Mouse (Mus musculus) adrenal gland, postnatal 4 days (tissue): Measurements from ENCODE around the gene Creg1. TPM values are rescaled to one million over a fixed set of nuclear protein-coding genes. Genes with fewer than 3 reads are reported as not detected.
"Not testable (repeated sequence)": the region's sequence is repeated elsewhere in the genome, so short reads cannot be mapped to it uniquely, and the experiment has no call there.

ENCODE experiments used
- DNase-seq, 2 experiments: peaks; one replicate each; pipeline ENCODE4 v3.0.0; 2021 to 2022; ENCODE audit warnings: low spot score in 2 of 2, mixed read lengths in 2 of 2
- total RNA-seq, 2 experiments: library from RNA; stranded (reverse); gene quantifications; 2 replicates each; pipeline ENCODE4 v1.2.3; 2021

Creg1 gene
- total RNA-seq, 2 experiments from 2014 or later: 43.2 to 44.4 TPM

DNA sequence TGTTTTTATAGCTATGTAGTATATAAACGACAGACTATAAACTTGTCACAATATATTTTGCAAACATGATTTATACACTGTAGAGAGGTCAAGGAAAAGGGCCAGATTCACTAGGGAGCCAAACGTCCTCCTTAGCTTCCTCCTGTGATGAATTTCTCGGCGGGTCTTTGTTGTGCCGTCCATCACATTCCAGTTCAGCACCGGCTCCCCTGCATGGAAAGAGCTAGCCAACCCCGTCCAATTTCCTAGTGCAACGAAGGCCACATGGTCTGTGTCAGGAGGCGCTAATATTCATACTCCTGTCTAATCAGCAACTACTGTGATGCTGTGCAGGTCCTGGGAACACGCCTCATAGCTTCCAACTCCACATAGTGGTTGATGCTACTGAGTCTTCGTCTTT is 15.5 kb upstream of the Creg1 start:
- DNase-seq: no peak

- DNase-seq: no peak
Measured at GRCm38 (mm10) chr1:165751142-165751541, 12.4 kb upstream of the Creg1 start.

DNA sequence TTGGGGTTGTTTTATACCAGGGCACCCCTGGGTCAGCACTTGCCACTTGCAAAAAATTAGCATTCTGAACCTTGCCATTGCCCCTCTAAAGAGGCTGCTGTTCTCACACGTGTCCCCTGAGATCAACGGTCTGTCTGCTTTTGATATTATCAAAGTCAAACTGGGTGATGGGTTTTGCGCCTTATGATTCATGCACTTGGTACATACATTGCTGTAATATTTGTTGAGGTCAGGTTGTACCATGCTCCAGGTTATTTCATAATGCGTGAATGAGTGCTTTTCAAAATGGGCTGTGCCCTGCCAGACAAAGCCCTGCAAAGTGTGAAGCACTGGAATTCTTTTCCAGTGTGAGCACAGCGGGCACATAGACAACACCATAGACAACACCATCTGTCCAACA is 11.7 kb upstream of the Creg1 start:
- DNase-seq: no peak

DNA sequence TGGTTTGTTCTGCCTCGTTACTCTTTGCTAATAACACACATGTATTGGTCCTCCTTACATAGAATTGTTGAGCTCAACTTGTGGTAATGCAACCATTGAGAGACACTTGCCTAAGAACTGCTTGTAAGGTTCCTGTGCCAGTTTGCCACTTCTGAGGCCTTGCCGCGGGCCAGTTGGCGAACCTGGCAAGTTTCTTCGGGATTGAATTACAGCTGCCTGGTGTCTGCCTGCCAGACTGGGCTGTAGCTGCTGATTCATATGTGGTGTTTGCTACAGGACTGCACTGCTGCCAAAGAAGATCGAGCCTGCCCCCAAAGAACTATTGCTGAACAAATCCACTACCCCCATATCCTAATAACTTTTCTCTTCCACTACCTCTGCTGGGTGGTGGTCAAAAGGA is 9.3 kb upstream of the Creg1 start:
- no peak for DNase-seq

DNA sequence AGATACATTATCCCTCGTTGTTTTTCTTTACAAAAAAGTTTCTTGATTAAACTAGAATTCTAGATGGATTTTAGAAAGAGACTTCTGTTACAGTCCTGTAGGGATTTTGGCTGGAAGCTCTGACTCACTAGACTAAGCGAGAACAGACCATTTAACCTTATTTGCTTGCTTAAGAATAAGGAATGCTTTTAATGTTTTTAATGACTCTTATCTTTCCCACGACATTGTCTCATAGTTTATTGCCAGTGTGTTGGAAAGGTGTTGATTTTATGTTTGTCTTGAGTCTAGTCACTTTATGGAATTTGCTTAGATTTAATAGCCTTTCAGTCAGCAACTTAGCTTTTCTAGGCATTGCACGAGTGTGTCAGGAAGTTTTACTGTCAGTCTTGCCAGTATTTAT is 8.4 kb upstream of the Creg1 start:
- no peak for DNase-seq

DNA sequence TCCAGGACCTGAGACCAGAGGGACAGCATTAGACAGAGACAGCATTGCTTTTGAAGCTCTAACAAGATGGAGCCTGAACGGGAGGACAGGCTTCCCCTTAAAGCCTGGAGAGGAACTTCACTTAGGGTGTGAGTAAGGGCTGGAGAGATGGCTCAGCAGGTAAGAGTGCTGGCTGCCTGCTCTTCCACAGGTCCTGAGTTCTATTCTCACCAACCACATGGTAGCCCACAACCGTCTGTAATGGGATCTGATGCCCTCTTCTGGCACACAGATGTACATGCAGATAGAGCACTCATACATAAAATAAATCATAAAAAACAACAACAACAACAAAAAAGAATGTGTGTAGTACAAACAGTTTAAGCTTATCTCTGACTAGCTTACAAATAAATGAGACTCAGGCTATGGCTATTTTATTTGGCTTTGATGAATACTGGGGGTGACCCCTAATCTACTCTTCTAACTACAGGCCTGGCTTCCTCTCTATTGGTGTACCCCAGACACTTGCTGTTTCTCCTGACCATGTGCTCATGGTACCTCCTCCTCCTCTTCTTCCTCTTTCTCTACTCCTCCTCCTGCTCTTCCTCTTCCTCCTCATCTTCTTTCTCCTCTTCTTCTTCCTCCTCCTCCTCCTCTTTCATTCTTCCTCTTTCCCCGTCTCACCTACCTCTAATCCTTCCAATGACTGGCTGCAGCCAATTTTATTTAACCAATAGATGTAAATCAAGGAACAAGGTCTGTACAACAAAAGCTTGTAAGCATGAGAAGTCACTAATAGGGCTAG is 1.8 kb upstream of the Creg1 start:
- no peak for DNase-seq

GRCm38 (mm10) chr1:165762498-165762897 is 1.0 kb upstream of the Creg1 start:
- not testable (repeated sequence) for DNase-seq

DNA sequence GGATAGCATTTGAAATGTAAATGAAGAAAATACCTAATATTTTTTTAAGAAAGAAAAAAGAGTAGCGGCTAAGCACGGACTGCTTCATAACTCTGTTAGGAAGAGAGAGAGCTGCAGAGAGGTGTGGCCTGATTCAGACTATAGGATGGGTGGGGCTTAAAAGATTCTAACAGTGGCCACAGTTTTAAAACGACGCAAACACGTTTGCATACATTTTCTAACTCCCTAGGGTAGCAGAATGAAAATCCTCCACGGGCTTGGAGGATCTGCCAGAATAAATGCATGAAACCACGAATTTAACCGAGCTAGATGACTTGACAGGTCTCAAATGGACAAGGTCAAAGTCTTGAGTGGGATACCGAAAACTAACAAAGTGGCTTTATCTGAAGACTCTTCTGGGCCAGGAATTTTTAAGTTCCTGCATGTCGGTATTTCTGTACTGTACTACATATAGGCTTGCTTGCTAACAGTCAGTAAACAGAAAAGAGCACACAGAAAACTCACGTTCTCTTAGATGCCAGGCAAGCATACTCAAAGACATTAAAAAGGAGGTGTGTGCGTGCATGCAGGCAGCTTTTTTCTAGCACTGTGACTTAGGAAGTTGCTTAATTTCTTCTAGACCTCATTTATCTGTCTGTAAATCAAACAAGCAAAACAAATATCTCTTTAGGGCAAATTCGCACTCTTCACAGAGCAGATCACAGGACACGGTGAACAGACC is 472 bp upstream of the Creg1 start:
- no peak for DNase-seq

- DNase-seq: no peak
Measured at GRCm38 (mm10) chr1:165764571-165764970, 1.0 kb downstream of the Creg1 start.

DNA sequence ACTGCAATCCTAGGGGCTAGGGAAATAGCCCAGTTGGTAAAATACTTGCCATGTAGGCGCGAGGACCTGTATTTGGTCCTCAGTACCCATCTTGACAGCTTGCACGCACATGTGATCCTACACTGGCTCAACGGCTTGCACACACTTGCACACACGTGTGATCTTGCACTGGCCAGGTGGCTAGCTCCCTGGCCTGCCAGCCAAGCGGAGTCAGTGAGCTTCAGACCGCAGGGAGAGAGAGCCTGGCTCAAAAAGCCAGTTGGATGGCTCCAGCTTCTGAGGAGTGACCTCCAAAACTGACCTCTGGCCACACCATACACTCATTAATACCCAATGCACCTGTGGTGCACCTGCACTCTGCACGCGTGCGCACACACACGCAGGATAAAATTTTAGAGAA is 1.5 kb downstream of the Creg1 start:
- no peak for DNase-seq

- no peak for DNase-seq
Measured at GRCm38 (mm10) chr1:165765651-165766294, 2.2 kb downstream of the Creg1 start.

DNA sequence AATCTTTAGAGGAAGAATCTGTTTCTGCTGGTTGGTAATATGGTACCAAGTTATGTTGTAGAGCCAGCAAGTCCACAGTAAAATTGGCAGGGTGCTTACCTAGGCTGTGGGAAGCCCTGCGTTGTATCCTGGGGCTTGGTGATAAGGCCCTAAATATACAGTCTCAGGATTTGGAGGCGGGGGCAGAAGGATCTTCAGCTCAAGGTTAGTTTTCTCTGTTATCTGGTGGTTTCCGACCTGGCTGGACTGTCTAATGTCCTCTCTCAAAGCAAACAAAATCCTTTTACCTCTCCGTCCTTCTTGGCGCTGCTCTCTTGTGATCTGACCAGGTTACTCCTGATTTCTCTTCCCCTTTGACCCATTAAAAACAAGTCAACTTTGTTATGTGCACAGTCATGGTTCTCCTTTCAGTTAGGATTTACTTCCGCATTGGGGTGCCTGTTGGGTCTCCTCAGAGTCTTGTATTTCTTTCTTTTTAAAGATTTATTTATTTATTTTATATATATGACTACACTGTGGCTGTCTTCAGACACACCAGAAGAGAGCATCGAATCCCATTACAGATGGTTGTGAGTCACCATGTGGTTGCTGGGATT is 2.8 kb downstream of the Creg1 start:
- DNase-seq: no peak

DNA sequence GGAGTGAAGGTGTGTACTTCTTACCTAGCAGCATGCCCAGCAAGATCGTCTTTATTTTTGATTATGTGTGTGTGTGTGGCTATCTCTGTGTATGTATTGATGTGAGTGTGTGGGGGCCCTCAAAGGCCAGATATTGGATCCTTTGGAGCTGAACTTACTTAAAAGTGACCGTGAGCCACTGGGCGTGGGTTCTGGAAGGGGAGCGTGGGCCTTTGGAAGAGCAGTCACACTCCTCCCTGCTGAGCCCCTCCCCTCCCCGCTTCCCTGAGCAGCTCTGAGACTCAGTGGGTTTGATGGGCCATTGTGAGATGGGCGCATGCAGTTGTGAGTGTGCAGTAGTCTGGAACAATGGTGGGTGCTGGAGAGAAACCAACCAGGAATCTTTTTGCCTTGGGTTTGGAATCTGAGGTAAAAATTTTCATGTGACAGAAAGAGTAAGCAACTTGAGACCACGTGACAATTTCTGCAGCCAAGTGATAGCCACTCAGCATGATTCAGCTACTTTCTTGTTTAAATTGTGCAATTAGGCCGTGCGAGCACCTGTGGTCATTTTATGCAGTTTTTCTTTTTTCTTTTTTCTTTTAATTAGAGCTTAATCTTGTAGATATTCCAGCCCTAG is 5.5 kb downstream of the Creg1 start:
- no peak for DNase-seq

GRCm38 (mm10) chr1:165770181-165770759 is 6.7 kb downstream of the Creg1 start:
- no peak for DNase-seq

- DNase-seq: peak; percentile 45 to 49
Measured at GRCm38 (mm10) chr1:165771491-165771897, 7.9 kb downstream of the Creg1 start.

- no peak for DNase-seq
Measured at GRCm38 (mm10) chr1:165771998-165772397, 8.5 kb downstream of the Creg1 start.

DNA sequence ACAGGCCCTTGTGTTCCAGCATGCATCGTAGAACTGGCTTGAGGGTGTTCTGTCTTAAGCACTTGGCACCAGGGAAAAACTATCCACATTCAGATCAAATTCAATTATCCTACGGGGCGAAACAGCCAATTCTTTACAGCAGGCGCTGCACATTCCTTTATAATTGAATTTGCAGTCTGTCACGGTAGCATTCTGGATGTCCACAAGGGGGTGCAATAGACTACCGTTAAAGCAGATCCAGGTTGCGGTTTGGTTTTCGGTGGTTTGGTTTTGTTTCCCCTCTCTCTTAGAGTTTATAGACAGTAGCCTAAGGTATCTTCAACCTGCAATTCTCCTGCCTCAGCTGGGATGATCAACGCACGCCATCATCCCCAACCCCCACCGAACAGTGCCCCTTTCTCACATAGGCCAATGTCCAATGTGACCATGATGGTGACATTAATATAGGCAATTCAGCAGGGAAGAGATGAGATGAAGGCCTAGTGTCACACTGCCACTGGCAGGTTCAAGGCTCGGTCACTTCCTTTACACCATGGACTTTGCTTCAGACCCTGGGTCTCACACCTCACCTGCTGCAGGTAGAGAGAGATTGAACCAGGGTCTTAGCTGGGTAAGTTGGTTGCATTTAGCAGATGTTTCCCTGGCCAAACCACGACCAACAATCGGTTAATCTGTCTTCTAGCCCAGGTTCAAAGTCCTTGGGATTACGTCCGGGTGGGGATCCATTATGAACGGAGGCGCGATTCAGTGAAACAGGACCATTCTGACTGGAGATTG is 12.2 kb downstream of the Creg1 start:
- DNase-seq: no peak

DNA sequence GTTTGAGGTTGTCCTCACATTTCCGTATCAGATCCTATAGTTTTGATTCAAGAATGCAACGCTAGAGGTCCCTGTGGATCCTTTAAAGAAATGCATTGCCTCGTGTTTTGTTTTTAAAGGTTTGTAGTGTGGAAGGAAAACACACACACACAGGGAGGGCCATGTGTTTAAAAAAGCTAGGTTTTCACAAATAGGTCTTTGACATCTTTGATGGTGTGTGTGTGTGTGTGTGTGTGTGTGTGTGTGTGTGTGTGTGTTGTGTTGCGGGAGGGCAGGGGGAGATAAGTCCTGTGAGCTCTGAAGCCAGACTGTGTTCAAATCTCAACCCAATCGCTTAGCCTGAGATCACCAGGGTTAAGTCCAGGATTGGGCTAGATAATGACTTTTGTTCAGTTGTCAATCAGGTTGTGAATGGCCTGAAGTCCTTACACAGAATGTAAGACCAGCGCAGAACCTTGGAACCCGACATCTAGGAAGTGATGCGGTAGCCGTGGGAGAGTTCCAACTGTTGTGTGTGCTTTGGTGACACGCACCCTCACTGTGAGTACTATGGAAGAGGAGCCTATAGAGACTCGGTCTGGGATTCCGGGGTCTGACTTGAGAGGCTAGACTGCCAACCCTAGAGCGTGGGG is 16.5 kb downstream of the Creg1 start:
- no peak for DNase-seq

GRCm38 (mm10) chr1:165780586-165781111 is 17.1 kb downstream of the Creg1 start:
- no peak for DNase-seq
